Mouse (Mus musculus) bone marrow macrophage, adult 2 months (primary cell): Measurements from ENCODE around the gene Chek2.

ENCODE experiments used
- CTCF ChIP-seq: IDR thresholded peaks from 2 replicates; pipeline ENCODE4 v1.5.1; 2012; ENCODE audit warnings: low read depth, mild to moderate bottlenecking, low read length, moderate library complexity
- POLR2A ChIP-seq: IDR thresholded peaks from 2 replicates; pipeline ENCODE4 v1.6.1; 2012; ENCODE audit warnings: mild to moderate bottlenecking, low read depth, low read length, borderline replicate concordance

- TF ChIP-seq CTCF: no peak
- no peak for TF ChIP-seq POLR2A
Observed at GRCm38 (mm10) chr5:110808821-110809666, 30.7 kb upstream of the Chek2 start.
